Mouse (Mus musculus): Measurements from ENCODE around the gene Tmem121b. TPM values are rescaled to one million over a fixed set of nuclear protein-coding genes. Genes with fewer than 3 reads are reported as not detected.
A peak's percentile ranks its signal among the peaks of the same experiment; 100 is the strongest.

Tmem121b gene
- polyA plus RNA-seq, 1 experiment, result 0.05 TPM

- Histone ChIP-seq H3K4me1 (ENCODE audit: control insufficient read depth, insufficient read depth, low read length) (no peaks in the 10 kb centered on the region), H3K27me3 (replicated peaks; ENCODE audit: control insufficient read depth, insufficient read depth, low read length) (no peaks in the 10 kb centered on the region), H3K27ac (ENCODE audit: insufficient read depth, low read depth, low read length) (no peak overlapping the region), H3K36me3 (ENCODE audit: control insufficient read depth, insufficient read depth, low read length) (no peaks in the 10 kb centered on the region), H3K4me3 (ENCODE audit: insufficient read depth, low read depth, low read length) (no peak overlapping the region)
- WGBS, result 89% methylated on average over 6 of the region's 6 CpGs
- DNase-seq, result no peak
- TF ChIP-seq POLR2A (IDR thresholded peaks at IDR 0.05; ENCODE audit: low read depth, low read length) (no peak), CTCF (conservative IDR thresholded peaks at IDR 0.05; ENCODE audit: insufficient read depth, insufficient read length, low read depth, low read length) (no peak)
Observed at GRCm38 (mm10) chr6:120511212-120511611, 17.6 kb upstream of the Tmem121b start.

- 84% methylated on average over 8 of the region's 8 CpGs for WGBS
- H3K36me3 ChIP-seq (ENCODE audit: control insufficient read depth, insufficient read depth, low read length), result no peaks in the 10 kb centered on the region
Observed at GRCm38 (mm10) chr6:120510425-120510824, 16.8 kb upstream of the Tmem121b start.

GRCm38 (mm10) chr6:120509975-120510374, 16.4 kb upstream of the Tmem121b start:
- TF ChIP-seq POLR2A (IDR thresholded peaks at IDR 0.05; ENCODE audit: low read depth, low read length) (no peak), CTCF (conservative IDR thresholded peaks at IDR 0.05; ENCODE audit: insufficient read depth, insufficient read length, low read depth, low read length) (no peak)
- Histone ChIP-seq H3K4me1 (ENCODE audit: control insufficient read depth, insufficient read depth, low read length) (no peaks in the 10 kb centered on the region), H3K36me3 (ENCODE audit: control insufficient read depth, insufficient read depth, low read length) (no peaks in the 10 kb centered on the region), H3K4me3 (ENCODE audit: insufficient read depth, low read depth, low read length) (no peak overlapping the region), H3K27me3 (replicated peaks; ENCODE audit: control insufficient read depth, insufficient read depth, low read length) (no peaks in the 10 kb centered on the region), H3K27ac (ENCODE audit: insufficient read depth, low read depth, low read length) (no peak overlapping the region)
- no peak for DNase-seq
- 84% methylated on average over 7 of the region's 7 CpGs for WGBS

More at GRCm38 (mm10) chr6:120510425-120510824, 16.8 kb upstream of the Tmem121b start:
- Histone ChIP-seq H3K27ac (ENCODE audit: insufficient read depth, low read depth, low read length) (no peak overlapping the region), H3K27me3 (replicated peaks; ENCODE audit: control insufficient read depth, insufficient read depth, low read length) (no peaks in the 10 kb centered on the region), H3K4me1 (ENCODE audit: control insufficient read depth, insufficient read depth, low read length) (no peaks in the 10 kb centered on the region), H3K4me3 (ENCODE audit: insufficient read depth, low read depth, low read length) (no peak overlapping the region)
- no peak for TF ChIP-seq POLR2A (IDR thresholded peaks at IDR 0.05; ENCODE audit: low read depth, low read length)
- TF ChIP-seq CTCF (conservative IDR thresholded peaks at IDR 0.05; ENCODE audit: insufficient read depth, insufficient read length, low read depth, low read length), result no peak
- DNase-seq, result no peak

- Histone ChIP-seq H3K27me3 (replicated peaks; ENCODE audit: control insufficient read depth, insufficient read depth, low read length) (no peaks in the 10 kb centered on the region), H3K4me1 (ENCODE audit: control insufficient read depth, insufficient read depth, low read length) (no peaks in the 10 kb centered on the region), H3K4me3 (ENCODE audit: insufficient read depth, low read depth, low read length) (no peak overlapping the region), H3K36me3 (ENCODE audit: control insufficient read depth, insufficient read depth, low read length) (no peaks in the 10 kb centered on the region), H3K27ac (ENCODE audit: insufficient read depth, low read depth, low read length) (no peak overlapping the region)
- TF ChIP-seq CTCF (conservative IDR thresholded peaks at IDR 0.05; ENCODE audit: insufficient read depth, insufficient read length, low read depth, low read length) (no peak), POLR2A (IDR thresholded peaks at IDR 0.05; ENCODE audit: low read depth, low read length) (no peak)
- 71% methylated on average over 4 of the region's 4 CpGs for WGBS
- no peak for DNase-seq
Observed at GRCm38 (mm10) chr6:120508645-120509044, 15.0 kb upstream of the Tmem121b start.

GRCm38 (mm10) chr6:120505531-120505930, 11.9 kb upstream of the Tmem121b start:
- Histone ChIP-seq H3K4me1 (ENCODE audit: control insufficient read depth, insufficient read depth, low read length) (no peaks in the 10 kb centered on the region), H3K27ac (ENCODE audit: insufficient read depth, low read depth, low read length) (no peak overlapping the region), H3K36me3 (ENCODE audit: control insufficient read depth, insufficient read depth, low read length) (no peaks in the 10 kb centered on the region), H3K4me3 (ENCODE audit: insufficient read depth, low read depth, low read length) (no peak overlapping the region), H3K27me3 (replicated peaks; ENCODE audit: control insufficient read depth, insufficient read depth, low read length) (no peaks in the 10 kb centered on the region)
- peak; percentile 40 for DNase-seq
- 69% methylated on average over 4 of the region's 4 CpGs for WGBS
- no peak for TF ChIP-seq CTCF (conservative IDR thresholded peaks at IDR 0.05; ENCODE audit: insufficient read depth, insufficient read length, low read depth, low read length)
- no peak for TF ChIP-seq POLR2A (IDR thresholded peaks at IDR 0.05; ENCODE audit: low read depth, low read length)

GRCm38 (mm10) chr6:120504051-120504450, 10.4 kb upstream of the Tmem121b start:
- no peak for DNase-seq
- TF ChIP-seq POLR2A (IDR thresholded peaks at IDR 0.05; ENCODE audit: low read depth, low read length), result no peak
- no peak for TF ChIP-seq CTCF (conservative IDR thresholded peaks at IDR 0.05; ENCODE audit: insufficient read depth, insufficient read length, low read depth, low read length)
- WGBS, result 65% methylated on average over 3 of the region's 3 CpGs
- Histone ChIP-seq H3K27ac (ENCODE audit: insufficient read depth, low read depth, low read length) (no peak overlapping the region), H3K4me3 (ENCODE audit: insufficient read depth, low read depth, low read length) (no peak overlapping the region), H3K27me3 (replicated peaks; ENCODE audit: control insufficient read depth, insufficient read depth, low read length) (no peaks in the 10 kb centered on the region), H3K36me3 (ENCODE audit: control insufficient read depth, insufficient read depth, low read length) (no peaks in the 10 kb centered on the region), H3K4me1 (ENCODE audit: control insufficient read depth, insufficient read depth, low read length) (no peaks in the 10 kb centered on the region)

GRCm38 (mm10) chr6:120496544-120496943, 2.9 kb upstream of the Tmem121b start:
- no peaks in the 10 kb centered on the region for H3K4me1 ChIP-seq (ENCODE audit: control insufficient read depth, insufficient read depth, low read length)
- H3K36me3 ChIP-seq (ENCODE audit: control insufficient read depth, insufficient read depth, low read length), result no peaks in the 10 kb centered on the region
- 42% methylated on average over 3 of the region's 3 CpGs for WGBS
- TF ChIP-seq CTCF (conservative IDR thresholded peaks at IDR 0.05; ENCODE audit: insufficient read depth, insufficient read length, low read depth, low read length) (no peak), POLR2A (IDR thresholded peaks at IDR 0.05; ENCODE audit: low read depth, low read length) (no peak)
- H3K4me3 ChIP-seq (ENCODE audit: insufficient read depth, low read depth, low read length), result no peak overlapping the region
- DNase-seq, result no peak
- no peak overlapping the region for H3K27ac ChIP-seq (ENCODE audit: insufficient read depth, low read depth, low read length)
- H3K27me3 ChIP-seq (replicated peaks; ENCODE audit: control insufficient read depth, insufficient read depth, low read length), result peaks cover 11% of the 10 kb centered on the region
